Mouse (Mus musculus) lung, embryonic 14.5 days (tissue): ENCODE measurements around the gene Scrn2. TPM values are rescaled to one million over a fixed set of nuclear protein-coding genes. Genes with fewer than 3 reads are reported as not detected.

ENCODE experiments used
- ATAC-seq: fragments of 200-750 bp; cut with Nextera tagmentation; 2 replicates; pipeline ENCODE4 v1.8.0; 2017; ENCODE audit warnings: mild to moderate bottlenecking, moderate TSS enrichment, moderate library complexity; ENCODE audit not compliant: insufficient read depth
- DNase-seq: peaks from one replicate; pipeline ENCODE4 v3.0.0-alpha.2; 2015
- H3K27ac ChIP-seq: fragments of 300-500 bp; sonication (generic); 2 replicates; pipeline ENCODE4 v1.5.1; 2014; ENCODE audit warnings: low read depth, mild to moderate bottlenecking, moderate library complexity
- H3K27me3 ChIP-seq: fragments of 300-500 bp; sonication (generic); 2 replicates; pipeline ENCODE4 v1.6.1; 2014; ENCODE audit warnings: low read length, control low read depth; ENCODE audit not compliant: insufficient read depth
- H3K36me3 ChIP-seq: fragments of 300-500 bp; sonication (generic); 2 replicates; pipeline ENCODE4 v1.6.1; 2014; ENCODE audit warnings: control low read depth; ENCODE audit not compliant: insufficient read depth
- H3K4me1 ChIP-seq: fragments of 300-500 bp; sonication (generic); 2 replicates; pipeline ENCODE4 v1.6.1; 2014; ENCODE audit warnings: antibody characterized with exemption, control low read depth; ENCODE audit not compliant: insufficient read depth
- H3K4me2 ChIP-seq: fragments of 300-500 bp; sonication (generic); 2 replicates; pipeline ENCODE4 v1.6.1; 2014; ENCODE audit warnings: mild to moderate bottlenecking
- H3K4me3 ChIP-seq: fragments of 300-500 bp; sonication (generic); 2 replicates; pipeline ENCODE4 v1.5.1; 2014; ENCODE audit warnings: low read depth, low read length
- H3K9ac ChIP-seq: fragments of 300-500 bp; sonication (generic); 2 replicates; pipeline ENCODE4 v1.6.1; 2014
- H3K9me3 ChIP-seq: fragments of 300-500 bp; sonication (generic); 2 replicates; pipeline ENCODE4 v1.6.1; 2016; ENCODE audit warnings: low read depth, low read length, control low read depth
- CTCF ChIP-seq: IDR thresholded peaks from 2 replicates; pipeline ENCODE4 v1.5.1; 2016; ENCODE audit warnings: antibody characterized with exemption, low read depth
- WGBS: fragments of 180-500 bp; shearing (Covaris S2); extraction: QIAGEN DNeasy Blood & Tissue Kit; methylation state at CpG from one replicate; pipeline ENCODE4 v1.1.7; 2014; 5-methylcytosine and 5-hydroxymethylcytosine counted together
- polyA plus RNA-seq: library from polyadenylated mRNA; unstranded; fragments of >200 nt; fragmentation: Nextera tagmentation; extraction: Ambion mirVana; gene quantifications from 2 replicates; pipeline ENCODE4 v1.2.1, GENCODE M21; 2014

Scrn2 gene
- polyA plus RNA-seq, 1 experiment from 2014 or later: 30.2 TPM

GRCm38 (mm10) chr11:97018583-97019344 lies 11.0 kb upstream of the Scrn2 start:
- DNase-seq: peak; percentile 50
- ATAC-seq: no peak; the same call in 1 of the 2 replicates
- peak overlapping the region; percentile 43 for H3K9ac ChIP-seq
- H3K4me1 ChIP-seq: peaks cover 10% of the 10 kb centered on the region; the same call in 1 of the 2 replicates
- H3K4me3 ChIP-seq: peak overlapping the region; percentile 38
- H3K27ac ChIP-seq: no peak overlapping the region
- no peaks in the 10 kb centered on the region for H3K36me3 ChIP-seq
- peaks cover 85% of the 10 kb centered on the region for H3K27me3 ChIP-seq
- no peaks in the 10 kb centered on the region for H3K9me3 ChIP-seq
- TF ChIP-seq CTCF: no peak
- 1% methylated on average over 54 of the region's 68 CpGs for WGBS
- H3K4me2 ChIP-seq: peak overlapping the region; percentile 67

- Histone ChIP-seq H3K4me2 (peak overlapping the region; percentile 67), H3K9me3 (no peaks in the 10 kb centered on the region), H3K27ac (no peak overlapping the region), H3K4me1 (peaks cover 10% of the 10 kb centered on the region; the same call in 1 of the 2 replicates), H3K27me3 (peaks cover 89% of the 10 kb centered on the region), H3K36me3 (no peaks in the 10 kb centered on the region), H3K9ac (no peak overlapping the region), H3K4me3 (peak overlapping the region; percentile 38; the same call in 1 of the 2 replicates)
- WGBS: 14% methylated on average over 13 of the region's 13 CpGs
- ATAC-seq (no peak), DNase-seq (peak; percentile 17)
- TF ChIP-seq CTCF: no peak
Measured at GRCm38 (mm10) chr11:97019345-97019708, 10.4 kb upstream of the Scrn2 start.

- ATAC-seq (no peak), DNase-seq (peak; percentile 34)
Measured at GRCm38 (mm10) chr11:97021121-97021765, 8.5 kb upstream of the Scrn2 start.

GRCm38 (mm10) chr11:97021873-97022484 lies 7.8 kb upstream of the Scrn2 start:
- H3K27ac ChIP-seq: no peak overlapping the region
- no peaks in the 10 kb centered on the region for H3K36me3 ChIP-seq
- peaks cover 69% of the 10 kb centered on the region for H3K27me3 ChIP-seq
- H3K9ac ChIP-seq: peak overlapping the region; percentile 54
- peaks cover 20% of the 10 kb centered on the region for H3K4me1 ChIP-seq
- peak; percentile 48 for ATAC-seq
- peak; percentile 81 for TF ChIP-seq CTCF
- DNase-seq: peak; percentile 87
- H3K4me3 ChIP-seq: peak overlapping the region; percentile 52
- H3K4me2 ChIP-seq: peak overlapping the region; percentile 88
- no peaks in the 10 kb centered on the region for H3K9me3 ChIP-seq
- under 1% methylated on average over 50 of the region's 50 CpGs for WGBS

More at GRCm38 (mm10) chr11:97021121-97021765, 8.5 kb upstream of the Scrn2 start:
- Histone ChIP-seq H3K36me3 (no peaks in the 10 kb centered on the region), H3K27me3 (peaks cover 77% of the 10 kb centered on the region), H3K4me1 (peaks cover 20% of the 10 kb centered on the region), H3K4me3 (peak overlapping the region; percentile 52), H3K9ac (no peak overlapping the region; the same call in 1 of the 2 replicates), H3K9me3 (no peaks in the 10 kb centered on the region), H3K27ac (no peak overlapping the region), H3K4me2 (peak overlapping the region; percentile 88)
- TF ChIP-seq CTCF: no peak
- 2% methylated on average over 27 of the region's 27 CpGs for WGBS

- no peak overlapping the region for H3K9ac ChIP-seq
- no peak overlapping the region for H3K4me3 ChIP-seq
- ATAC-seq: no peak
- H3K27ac ChIP-seq: no peak overlapping the region
- no peak for TF ChIP-seq CTCF
- WGBS: 40% methylated on average over 10 of the region's 10 CpGs
- H3K4me2 ChIP-seq: peak overlapping the region; percentile 61; the same call in 1 of the 2 replicates
- no peak for DNase-seq
- peaks cover 41% of the 10 kb centered on the region for H3K27me3 ChIP-seq
- H3K9me3 ChIP-seq: no peaks in the 10 kb centered on the region
- no peaks in the 10 kb centered on the region for H3K36me3 ChIP-seq
- H3K4me1 ChIP-seq: peaks cover 16% of the 10 kb centered on the region
Measured at GRCm38 (mm10) chr11:97024977-97025376, 4.8 kb upstream of the Scrn2 start.

GRCm38 (mm10) chr11:97025721-97026344 lies 3.9 kb upstream of the Scrn2 start:
- ATAC-seq (peak; percentile 54), DNase-seq (peak; percentile 96)
- 3% methylated on average over 17 of the region's 17 CpGs for WGBS
- Histone ChIP-seq H3K4me2 (peak overlapping the region; percentile 61), H3K9ac (peak overlapping the region; percentile 32), H3K27ac (peak overlapping the region; percentile 83), H3K4me3 (peak overlapping the region; percentile 20), H3K4me1 (peaks cover 16% of the 10 kb centered on the region), H3K9me3 (no peaks in the 10 kb centered on the region), H3K36me3 (no peaks in the 10 kb centered on the region), H3K27me3 (peaks cover 33% of the 10 kb centered on the region)
- TF ChIP-seq CTCF: peak; percentile 98
